Mouse (Mus musculus) G1E (cell line): ENCODE measurements at regions not wholly inside any gene's neighbourhood (a gene's known extent, or its start where the extent isn't known, plus 50 kb on each side); places are given as distances from the start of the nearest gene placed in this dataset.

Experiments used
- ATAC-seq: 2 replicates; pipeline ENCODE4 v1.8.0; 2016; ENCODE audit warnings: mild to moderate bottlenecking; ENCODE audit not compliant: insufficient number of reproducible peaks, poor library complexity, low FRiP score, severe bottlenecking; ENCODE audit errors: extremely low read depth
- DNase-seq: peaks from one replicate; pipeline ENCODE4 v3.0.0; 2012; ENCODE audit warnings: low spot score
- H3K27me3 ChIP-seq: 2 replicates; pipeline ENCODE4 v1.6.1; 2012; ENCODE audit warnings: mild to moderate bottlenecking, low read length, inconsistent platforms; ENCODE audit not compliant: insufficient read depth
- H3K36me3 ChIP-seq: replicated peaks from 2 replicates; pipeline ENCODE3; 2012; ENCODE audit warnings: mild to moderate bottlenecking, inconsistent platforms
- H3K4me1 ChIP-seq: 2 replicates; pipeline ENCODE4 v1.6.1; 2012; ENCODE audit warnings: low read depth, low read length, inconsistent platforms, mixed read lengths; ENCODE audit not compliant: insufficient read depth
- H3K4me3 ChIP-seq: 2 replicates; pipeline ENCODE4 v1.5.1; 2012; ENCODE audit warnings: low read depth, mild to moderate bottlenecking, inconsistent platforms, low read length, moderate library complexity, mixed read lengths
- H3K9me3 ChIP-seq: replicated peaks from 2 replicates; pipeline ENCODE4 v1.6.1; 2012; ENCODE audit warnings: inconsistent platforms
- CTCF ChIP-seq: IDR thresholded peaks from 2 replicates; pipeline ENCODE4 v1.5.1; 2012; ENCODE audit warnings: low read depth, low read length, inconsistent platforms, mixed read lengths
- GATA1 ChIP-seq: IDR thresholded peaks from 2 replicates; pipeline ENCODE4 v1.6.1; 2012; ENCODE audit warnings: borderline replicate concordance, low read length, inconsistent platforms, mixed read lengths
- GATA2 ChIP-seq: IDR thresholded peaks from 2 replicates; pipeline ENCODE4 v1.6.1; 2012; ENCODE audit warnings: low read depth, low read length, inconsistent platforms, borderline replicate concordance
- POLR2AphosphoS5 ChIP-seq: IDR thresholded peaks from 2 replicates; pipeline ENCODE4 v1.6.1; 2012; ENCODE audit warnings: low read depth, low read length, inconsistent platforms; ENCODE audit not compliant: insufficient replicate concordance
- TAL1 ChIP-seq: conservative IDR thresholded peaks from 2 replicates; pipeline ENCODE4 v1.6.1; 2012; ENCODE audit warnings: low read depth, low read length, inconsistent platforms, mixed read lengths

GRCm38 (mm10) chr7:74974448-74974847 lies 334.6 kb downstream of the Sv2b start:
- no peak for DNase-seq
- Histone ChIP-seq H3K27me3 (no peaks in the 10 kb centered on the region), H3K4me3 (no peak overlapping the region), H3K36me3 (no peaks in the 10 kb centered on the region), H3K4me1 (no peaks in the 10 kb centered on the region), H3K9me3 (peaks cover 10% of the 10 kb centered on the region)
- ATAC-seq, result peak; percentile 22; the same call in 1 of the 2 replicates
- TF ChIP-seq CTCF, result no peak
- TF ChIP-seq POLR2AphosphoS5, result no peak
- TF ChIP-seq TAL1, result no peak
- TF ChIP-seq GATA1, result no peak
- no peak for TF ChIP-seq GATA2

- H3K4me1 ChIP-seq, result no peaks in the 10 kb centered on the region
- TF ChIP-seq CTCF (no peak), POLR2AphosphoS5 (no peak), TAL1 (no peak), GATA1 (no peak), GATA2 (no peak)
- H3K27me3 ChIP-seq, result no peaks in the 10 kb centered on the region
- DNase-seq (no peak), ATAC-seq (no peak)
- H3K36me3 ChIP-seq, result no peaks in the 10 kb centered on the region
- H3K4me3 ChIP-seq, result no peak overlapping the region
- H3K9me3 ChIP-seq, result no peaks in the 10 kb centered on the region
These were observed 364.5 kb downstream of the Sv2b start for GRCm38 (mm10) chr7:74944421-74945098.

- no peak overlapping the region for H3K4me3 ChIP-seq
- H3K9me3 ChIP-seq, result no peaks in the 10 kb centered on the region
- H3K27me3 ChIP-seq, result no peaks in the 10 kb centered on the region
- TF ChIP-seq GATA1 (no peak), CTCF (no peak)
- H3K4me1 ChIP-seq, result no peaks in the 10 kb centered on the region
- DNase-seq (no peak), ATAC-seq (no peak)
- no peaks in the 10 kb centered on the region for H3K36me3 ChIP-seq
These were observed 366.1 kb downstream of the Sv2b start for GRCm38 (mm10) chr7:74942917-74943316.

GRCm38 (mm10) chr7:74942146-74942545 lies 366.9 kb downstream of the Sv2b start:
- ATAC-seq (no peak), DNase-seq (no peak)
- TF ChIP-seq GATA2 (no peak), TAL1 (no peak), POLR2AphosphoS5 (no peak), CTCF (no peak), GATA1 (no peak)
- H3K9me3 ChIP-seq, result peaks cover 3% of the 10 kb centered on the region
- no peaks in the 10 kb centered on the region for H3K27me3 ChIP-seq
- H3K4me1 ChIP-seq, result no peaks in the 10 kb centered on the region
- H3K36me3 ChIP-seq, result no peaks in the 10 kb centered on the region
- H3K4me3 ChIP-seq, result no peak overlapping the region

- Histone ChIP-seq H3K36me3 (no peaks in the 10 kb centered on the region), H3K9me3 (no peaks in the 10 kb centered on the region), H3K4me3 (no peak overlapping the region), H3K4me1 (peaks cover 4% of the 10 kb centered on the region; the same call in 1 of the 2 replicates), H3K27me3 (no peaks in the 10 kb centered on the region)
- DNase-seq (no peak), ATAC-seq (no peak; the same call in 1 of the 2 replicates)
- TF ChIP-seq GATA2 (no peak), TAL1 (no peak), GATA1 (no peak), POLR2AphosphoS5 (no peak), CTCF (no peak)
These were observed 374.7 kb upstream of the Slco3a1 start for GRCm38 (mm10) chr7:74929142-74929829.

GRCm38 (mm10) chr7:74928226-74928927 lies 373.8 kb upstream of the Slco3a1 start:
- Histone ChIP-seq H3K36me3 (no peaks in the 10 kb centered on the region), H3K9me3 (no peaks in the 10 kb centered on the region), H3K27me3 (no peaks in the 10 kb centered on the region), H3K4me3 (no peak overlapping the region), H3K4me1 (peaks cover 4% of the 10 kb centered on the region; the same call in 1 of the 2 replicates)
- peak; percentile 88 for ATAC-seq
- DNase-seq, result no peak
- TF ChIP-seq TAL1 (peak; percentile 77), POLR2AphosphoS5 (no peak)
